Mouse (Mus musculus) urinary bladder, adult 2 months (tissue): ENCODE results near the gene Mroh3. TPM values are rescaled to one million over a fixed set of nuclear protein-coding genes. Genes with fewer than 3 reads are reported as not detected.

ENCODE experiments used
- DNase-seq: peaks from one replicate; pipeline ENCODE4 v3.0.0; 2022; ENCODE audit warnings: low spot score
- polyA plus RNA-seq: library from polyadenylated mRNA; depleted of rRNA; stranded (reverse); fragments of >200 nt; gene quantifications from 2 replicates; pipeline ENCODE4 v1.2.3, GENCODE M21; 2012; rRNA removed

Gene Mroh3
- 2.0 and 3.1 TPM in 2 replicates for polyA plus RNA-seq

DNA sequence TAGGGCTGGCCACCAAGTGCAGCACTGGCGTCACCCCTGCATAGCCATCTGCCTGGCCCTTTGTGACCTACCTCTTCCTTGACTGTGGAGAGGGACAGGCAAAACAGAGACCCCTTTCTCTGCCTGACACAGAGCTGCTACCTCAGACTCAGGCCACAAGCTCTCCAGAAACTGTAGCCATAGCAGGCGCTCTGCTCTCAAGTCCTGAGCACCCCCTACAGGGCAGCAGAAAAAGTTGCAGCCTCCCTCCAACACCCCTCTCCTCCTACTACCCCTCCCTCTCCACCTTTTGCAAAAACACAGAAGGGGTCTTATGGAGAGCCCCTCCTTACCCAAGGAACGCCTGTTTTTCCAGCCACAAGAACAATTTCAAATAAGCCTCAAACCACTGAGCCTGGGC lies at the start of gene Mroh3:
Gene Mroh3 (minus strand): TSS at position 26 of the 400 bp plus-strand sequence.
- no peak for DNase-seq

- DNase-seq = no peak
These were observed 48.1 kb upstream of the Mroh3 start, which contains the start of gene Gpr25 for GRCm38 (mm10) chr1:136260635-136261238. Gene Gpr25 (minus strand): TSS chr1:136260873.

GRCm38 (mm10) chr1:136259893-136260634 lies 47.4 kb upstream of the Mroh3 start:
- DNase-seq = peak; percentile 36

GRCm38 (mm10) chr1:136259543-136259892 lies 46.9 kb upstream of the Mroh3 start:
- DNase-seq = no peak

GRCm38 (mm10) chr1:136258495-136258894 lies 45.9 kb upstream of the Mroh3 start:
- DNase-seq = no peak

DNA sequence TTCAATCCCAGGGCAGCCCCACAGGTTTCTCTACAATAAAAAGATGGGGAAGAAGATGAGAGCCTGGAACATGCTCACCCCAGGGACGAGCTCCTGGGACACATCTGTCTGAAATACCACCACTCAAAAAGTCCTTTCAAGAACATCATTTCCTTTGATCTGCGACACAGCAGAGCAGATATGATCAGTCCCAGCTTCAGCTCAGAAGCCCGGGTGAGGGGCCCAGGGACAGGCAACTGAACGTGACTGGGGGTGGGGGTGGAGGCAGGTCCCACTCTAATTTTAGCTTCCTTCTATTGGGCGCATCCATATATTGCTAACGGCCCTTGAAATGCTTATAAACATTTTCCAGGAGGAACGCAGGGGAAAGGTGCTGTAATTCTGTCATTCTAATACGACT lies 43.0 kb upstream of the Mroh3 start:
- DNase-seq = no peak

- DNase-seq = no peak
These were observed 42.5 kb upstream of the Mroh3 start for GRCm38 (mm10) chr1:136255174-136255573.

DNA sequence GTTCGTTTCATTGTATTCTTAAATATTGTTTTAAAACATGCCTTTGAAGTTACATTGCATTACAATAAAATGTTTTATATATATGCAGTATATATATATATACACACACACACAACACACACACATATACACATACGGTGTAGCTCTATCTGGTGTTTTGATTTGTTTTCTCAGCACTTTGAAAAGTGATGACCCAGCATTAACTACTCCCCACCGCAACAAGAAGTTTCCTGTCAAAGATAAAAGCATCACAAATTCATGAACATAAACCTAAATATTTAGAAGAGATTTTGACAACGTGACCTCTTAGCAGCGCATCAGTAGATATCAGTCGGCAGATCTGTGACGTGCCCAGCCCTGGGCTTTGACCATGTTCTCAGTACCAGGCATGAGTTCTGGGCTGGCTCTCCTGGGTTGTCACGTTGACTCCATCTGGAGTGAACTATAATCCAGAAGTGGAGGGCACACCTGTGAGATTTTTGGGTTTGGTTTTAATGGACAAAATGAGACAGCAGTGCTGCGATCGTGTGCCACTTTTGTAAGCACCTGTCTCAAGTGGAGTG lies 42.0 kb upstream of the Mroh3 start:
- no peak for DNase-seq

DNA sequence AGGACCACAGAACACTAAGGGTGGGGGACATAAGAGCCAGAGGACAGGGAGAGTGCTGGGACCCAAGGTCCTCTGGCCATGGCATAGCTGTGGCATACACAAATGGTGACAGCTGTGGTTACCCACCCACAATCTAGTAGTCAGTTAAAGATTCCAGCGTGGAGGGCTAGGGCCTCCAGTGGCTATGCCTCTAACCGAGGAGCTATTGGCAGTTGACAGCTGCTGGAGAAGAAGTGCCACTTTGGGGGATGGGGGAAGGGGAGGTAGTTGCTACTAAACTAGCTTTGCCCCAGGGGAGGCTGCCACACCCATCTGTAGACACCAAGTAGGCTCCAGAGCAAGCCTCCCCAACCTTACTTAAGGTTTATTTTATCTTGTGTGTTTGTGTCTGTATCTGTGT lies 40.8 kb upstream of the Mroh3 start:
- DNase-seq = no peak

DNA sequence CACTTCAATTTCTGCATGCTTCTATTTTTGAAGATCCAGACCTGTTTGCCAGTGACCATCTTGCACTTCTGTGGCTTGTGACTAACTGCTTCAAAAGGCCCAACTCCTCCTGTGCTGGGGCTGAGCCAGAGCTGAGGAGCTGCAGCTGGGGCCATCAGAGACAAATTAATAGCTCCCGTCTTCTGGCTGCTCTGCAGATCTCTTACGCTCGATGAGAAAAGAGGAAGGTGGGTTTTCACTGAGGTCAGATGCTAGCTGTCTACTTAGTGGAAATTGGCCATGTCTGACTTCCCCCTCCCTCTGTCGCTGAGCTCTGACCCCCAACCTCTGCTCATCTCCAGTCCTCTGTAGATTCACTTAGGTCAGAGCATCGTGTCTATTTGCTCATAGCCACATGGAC lies 37.0 kb upstream of the Mroh3 start:
- no peak for DNase-seq

GRCm38 (mm10) chr1:136247393-136247792 lies 34.8 kb upstream of the Mroh3 start:
- DNase-seq = peak; percentile 51

GRCm38 (mm10) chr1:136244469-136244868 lies 31.8 kb upstream of the Mroh3 start:
- no peak for DNase-seq

DNA sequence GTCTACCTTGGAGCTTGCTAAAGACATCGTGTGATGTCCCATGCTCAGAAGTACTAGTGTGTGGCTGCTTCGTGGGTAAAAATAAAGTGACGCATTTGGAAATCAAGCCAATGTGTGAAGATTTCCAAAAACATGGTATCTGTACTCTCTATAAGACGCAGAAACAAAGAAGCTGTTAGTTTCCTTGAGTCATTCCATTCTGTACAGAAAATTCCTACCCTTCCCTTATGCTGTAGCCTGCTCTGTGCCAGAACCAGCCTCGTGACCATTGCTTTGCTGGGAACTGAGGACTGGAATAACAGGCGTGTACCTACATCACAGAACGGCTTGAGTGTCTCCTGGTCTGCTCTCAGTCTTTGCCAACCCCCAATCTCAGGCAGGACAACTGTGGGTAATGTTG lies 29.2 kb upstream of the Mroh3 start:
- no peak for DNase-seq

DNA sequence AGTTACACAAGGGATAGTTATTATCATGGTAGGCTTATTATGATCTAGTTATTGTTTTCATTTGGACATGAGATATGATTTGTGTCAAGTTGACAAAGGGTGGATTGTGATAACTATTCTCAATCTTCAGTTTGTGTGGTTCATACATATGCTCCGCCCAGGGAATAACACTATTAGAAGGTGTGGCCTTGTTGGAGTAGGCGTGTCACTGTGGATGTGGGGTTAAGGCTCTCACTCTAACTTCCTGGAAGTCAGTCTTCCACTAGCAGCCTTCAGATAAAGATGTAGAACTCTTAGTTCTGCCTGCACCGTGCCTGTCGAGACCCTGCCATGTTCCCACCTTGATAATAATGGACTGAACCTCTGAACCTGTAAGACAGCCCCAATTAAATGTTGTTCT lies 25.9 kb upstream of the Mroh3 start:
- no peak for DNase-seq

- no peak for DNase-seq
These were observed 22.0 kb upstream of the Mroh3 start for GRCm38 (mm10) chr1:136234595-136235092.

DNA sequence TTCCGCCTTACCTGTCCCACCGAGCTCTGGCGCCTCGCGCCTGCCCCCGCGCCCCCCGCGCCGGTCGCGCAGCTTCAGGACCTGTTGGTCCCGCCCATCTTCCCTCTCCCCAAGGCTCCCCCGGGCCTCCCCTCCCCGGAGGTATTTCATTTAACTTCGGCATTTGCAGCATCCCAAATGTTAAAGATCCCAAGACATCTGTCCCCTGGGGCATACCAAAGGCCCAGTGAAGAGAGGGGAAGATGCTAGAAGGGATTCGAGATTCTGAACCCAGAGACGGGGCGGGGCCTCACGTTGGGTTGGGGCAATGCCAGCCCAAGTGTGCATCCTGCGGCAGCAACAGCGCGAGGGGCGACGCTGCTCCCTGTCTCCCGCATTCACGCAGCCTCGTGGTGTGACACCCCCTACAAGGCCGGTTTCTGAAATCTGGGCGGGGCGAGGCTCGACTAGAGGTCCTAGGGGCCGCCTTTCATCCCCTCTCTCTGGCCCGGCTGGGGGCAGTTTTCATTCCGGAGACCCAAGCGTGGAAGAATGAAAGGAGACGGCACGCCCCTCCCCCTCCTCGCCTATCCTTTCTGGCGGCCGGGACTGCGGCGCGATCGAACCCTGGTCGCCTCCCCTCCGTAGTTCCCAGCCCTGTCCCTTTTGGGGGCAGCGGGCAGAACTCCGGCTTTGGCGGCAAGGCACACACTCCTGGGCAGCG lies 21.4 kb upstream of the Mroh3 start, which contains the start of gene Inava:
Gene Inava (minus strand): TSS at position 373 of the 703 bp plus-strand sequence.
- no peak for DNase-seq

GRCm38 (mm10) chr1:136232986-136233790 lies 20.6 kb upstream of the Mroh3 start:
- DNase-seq = no peak

GRCm38 (mm10) chr1:136232285-136232926 lies 19.8 kb upstream of the Mroh3 start:
- no peak for DNase-seq

DNA sequence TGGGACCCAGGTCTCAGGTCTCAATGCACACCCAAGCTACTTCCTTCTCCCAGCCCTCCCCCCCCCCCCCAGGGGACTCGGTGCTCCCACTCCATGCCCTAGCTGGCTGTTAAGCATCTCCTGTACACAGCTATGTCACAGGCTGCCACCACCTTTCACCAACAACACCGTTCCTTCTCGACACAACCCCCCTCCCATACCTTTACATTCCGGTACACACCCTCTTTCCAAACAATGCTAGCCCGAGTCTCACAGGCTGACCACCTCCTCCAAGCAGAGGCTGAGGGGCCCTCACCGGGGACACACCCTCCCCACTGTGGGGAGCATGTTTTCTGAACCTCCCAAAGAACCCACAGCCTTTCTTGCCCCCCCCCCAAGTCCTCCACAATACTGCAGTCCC lies 19.0 kb upstream of the Mroh3 start:
- DNase-seq = no peak

DNA sequence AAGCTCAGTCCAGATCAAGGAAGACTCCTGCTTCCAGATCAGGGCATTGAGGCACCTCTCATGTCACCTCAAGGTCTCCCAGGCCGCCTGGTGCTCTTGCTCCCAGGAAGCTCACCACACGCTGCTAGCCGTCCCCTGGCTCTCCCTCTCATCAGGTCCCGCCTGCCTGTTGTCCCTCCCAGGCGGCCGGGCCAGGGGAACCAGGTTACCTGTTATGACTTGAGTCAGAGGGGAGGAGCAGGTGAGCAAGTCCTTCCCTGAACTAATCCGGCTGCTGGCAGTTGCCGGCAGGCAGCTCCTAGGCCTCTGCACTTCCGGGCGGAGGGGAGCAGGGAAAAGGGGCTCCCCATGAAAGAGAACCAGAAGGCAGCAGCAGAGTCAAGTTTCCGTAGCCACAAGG lies 17.6 kb upstream of the Mroh3 start:
- peak; percentile 65 for DNase-seq

DNA sequence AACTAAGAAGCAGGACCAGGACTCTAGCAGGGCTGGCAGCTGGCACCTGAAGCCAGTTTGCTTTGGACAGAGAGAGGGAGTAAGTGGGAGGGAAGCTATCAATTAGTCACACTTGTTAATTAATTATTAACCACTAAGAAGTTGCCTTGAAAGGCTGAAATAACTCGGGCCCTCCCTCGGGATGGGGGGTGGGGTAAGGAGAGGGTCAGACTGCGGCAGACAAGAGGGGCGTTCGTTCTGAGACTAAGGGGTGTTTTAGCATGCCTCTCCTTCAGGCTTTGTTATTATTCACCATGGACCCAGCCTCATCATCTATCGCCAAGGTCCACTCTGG lies 16.4 kb upstream of the Mroh3 start:
- no peak for DNase-seq
